Mouse (Mus musculus): Measurements from ENCODE around the gene Rhox3f. TPM values are rescaled to one million over a fixed set of nuclear protein-coding genes. Genes with fewer than 3 reads are reported as not detected.
"Not testable (repeated sequence)": the region's sequence is repeated elsewhere in the genome, so short reads cannot be mapped to it uniquely, and the experiment has no call there.

The Rhox3f gene
- not detected for total RNA-seq (2021)

GRCm38 (mm10) chrX:37580692-37581091 is at the start of gene Rhox3f:
Gene Rhox3f, plus strand, starts transcription at chrX:37580992.
- intact Hi-C loops (cut with DNase I) = not testable (repeated sequence)

GRCm38 (mm10) chrX:37541719-37542118 is 39.1 kb upstream of the Rhox3f start, which contains the start of gene Rhox3e:
Gene Rhox3e, plus strand, starts transcription at chrX:37542019.
- DNase-seq; intact Hi-C loops (cut with DNase I): not testable (repeated sequence)

More at GRCm38 (mm10) chrX:37580692-37581091, at the start of gene Rhox3f:
- DNase-seq = not testable (repeated sequence)

- intact Hi-C loops (cut with DNase I); DNase-seq: not testable (repeated sequence)
Measured at GRCm38 (mm10) chrX:37557112-37557511, 23.7 kb upstream of the Rhox3f start, which contains the start of gene Rhox4e. Gene Rhox4e, plus strand, starts transcription at chrX:37557412.

GRCm38 (mm10) chrX:37571105-37571504 is 9.7 kb upstream of the Rhox3f start, which contains the start of gene Rhox2f:
Gene Rhox2f, plus strand, starts transcription at chrX:37571405.
- intact Hi-C loops (cut with DNase I); DNase-seq: not testable (repeated sequence)

- DNase-seq; intact Hi-C loops (cut with DNase I): not testable (repeated sequence)
Measured at GRCm38 (mm10) chrX:37572638-37573037, 8.2 kb upstream of the Rhox3f start.

- DNase-seq; intact Hi-C loops (cut with DNase I): not testable (repeated sequence)
Measured at GRCm38 (mm10) chrX:37607604-37608003, 26.8 kb downstream of the Rhox3f start, which contains the start of gene Rhox4f. Gene Rhox4f, minus strand, starts transcription at chrX:37607704.

- intact Hi-C loops (cut with DNase I); DNase-seq: not testable (repeated sequence)
Measured at GRCm38 (mm10) chrX:37628512-37628911, 47.7 kb downstream of the Rhox3f start, which contains the start of gene Rhox3g. Gene Rhox3g, minus strand, starts transcription at chrX:37628612.

Other genes with a start within 250 kb of the Rhox3f start
- gene Rhox3a2, start 201.0 kb upstream of the Rhox3f start, total RNA-seq (2021) = not detected
- not detected for gene Rhox4a2, start 190.1 kb upstream of the Rhox3f start, total RNA-seq (2021)
- not detected for gene Rhox2b, start 168.9 kb upstream of the Rhox3f start, total RNA-seq (2021)
- gene Rhox4b, start 148.5 kb upstream of the Rhox3f start, total RNA-seq (2021) = not detected
- gene Rhox2c, start 127.3 kb upstream of the Rhox3f start, total RNA-seq (2021) = not detected
- gene Rhox3c, start 122.4 kb upstream of the Rhox3f start, total RNA-seq (2021) = not detected
- gene Rhox4c, start 100.7 kb upstream of the Rhox3f start, total RNA-seq (2021) = not detected
- not detected for gene Rhox2d, start 87.6 kb upstream of the Rhox3f start, total RNA-seq (2021)
- gene Rhox4d, start 66.6 kb upstream of the Rhox3f start, total RNA-seq (2021) = not detected
- not detected for gene Rhox2e, start 50.5 kb upstream of the Rhox3f start, total RNA-seq (2021)
- gene Rhox3e, start 39.0 kb upstream of the Rhox3f start, total RNA-seq (2021) = not detected
- not detected for gene Rhox4e, start 23.6 kb upstream of the Rhox3f start, total RNA-seq (2021)
- not detected for gene Rhox2f, start 9.6 kb upstream of the Rhox3f start, total RNA-seq (2021)
- gene Rhox4f, start 26.7 kb downstream of the Rhox3f start, total RNA-seq (2021) = not detected
- gene Rhox3g, start 47.6 kb downstream of the Rhox3f start, total RNA-seq (2021) = not detected
- gene Rhox2g, start 62.5 kb downstream of the Rhox3f start, total RNA-seq (2021) = not detected
- gene Rhox4g, start 70.3 kb downstream of the Rhox3f start, total RNA-seq (2021) = not detected
- gene Rhox3h, start 87.8 kb downstream of the Rhox3f start, total RNA-seq (2021) = not detected
- under 1 TPM in 1 of 2 experiments, not detected in 1; 0.43 TPM for gene Rhox2h, start 92.3 kb downstream of the Rhox3f start, total RNA-seq (2021)
- gene Rhox5, start 223.8 kb downstream of the Rhox3f start, total RNA-seq (2021) = 1 to 10 TPM in 1 of 2 experiments, under 1 TPM in 1; 0.83 to 2.3 TPM
- gene Rhox6, start 245.9 kb downstream of the Rhox3f start, total RNA-seq (2021) = not detected

All from heart, postnatal 36 days (tissue).